Mouse (Mus musculus) embryonic facial prominence, embryonic 11.5 days (tissue): ENCODE data around the gene Eloa. TPM values are rescaled to one million over a fixed set of nuclear protein-coding genes. Genes with fewer than 3 reads are reported as not detected.

Experiments
- ATAC-seq: fragments of 200-750 bp; cut with Nextera tagmentation; replicated peaks from 2 replicates; pipeline ENCODE4 v1.8.0; 2017; ENCODE audit warnings: low read depth; ENCODE audit not compliant: insufficient number of reproducible peaks, low FRiP score, low TSS enrichment
- DNase-seq: peaks from one replicate; pipeline ENCODE4 v3.0.0-alpha.2; 2015; ENCODE audit warnings: low spot score
- H3K27ac ChIP-seq: fragments of 300-500 bp; sonication (generic); replicated peaks from 2 replicates; pipeline ENCODE4 v1.5.1; 2014; ENCODE audit warnings: mild to moderate bottlenecking, low read depth, low read length, control low read depth
- H3K27me3 ChIP-seq: fragments of 300-500 bp; sonication (generic); 2 replicates; pipeline ENCODE4 v1.6.1; 2014; ENCODE audit warnings: mild to moderate bottlenecking, low read length, moderate library complexity, mixed read lengths; ENCODE audit not compliant: control insufficient read depth, insufficient read depth
- H3K36me3 ChIP-seq: fragments of 300-500 bp; sonication (generic); replicated peaks from 2 replicates; pipeline ENCODE4 v1.6.1; 2014; ENCODE audit warnings: low read depth, mild to moderate bottlenecking, low read length, moderate library complexity, mixed read lengths; ENCODE audit not compliant: control insufficient read depth, insufficient read depth
- H3K4me1 ChIP-seq: fragments of 300-500 bp; sonication (generic); 2 replicates; pipeline ENCODE4 v1.6.1; 2014; ENCODE audit warnings: low read length, mixed read lengths; ENCODE audit not compliant: control insufficient read depth, insufficient read depth
- H3K4me2 ChIP-seq: fragments of 300-500 bp; sonication (generic); 2 replicates; pipeline ENCODE4 v1.6.1; 2014; ENCODE audit warnings: low read depth, mild to moderate bottlenecking, control low read depth, low read length, moderate library complexity
- H3K4me3 ChIP-seq: fragments of 300-500 bp; sonication (generic); 2 replicates; pipeline ENCODE4 v1.5.1; 2014; ENCODE audit warnings: low read depth, low read length, control low read depth
- H3K9ac ChIP-seq: fragments of 300-500 bp; sonication (generic); replicated peaks from 2 replicates; pipeline ENCODE4 v1.6.1; 2014; ENCODE audit warnings: mild to moderate bottlenecking, control low read depth, low read length
- H3K9me3 ChIP-seq: fragments of 300-500 bp; sonication (generic); replicated peaks from 2 replicates; pipeline ENCODE4 v1.6.1; 2016; ENCODE audit warnings: mild to moderate bottlenecking, low read length, inconsistent platforms, mixed read lengths; ENCODE audit not compliant: control insufficient read depth
- WGBS: fragments of 180-500 bp; shearing (Covaris S2); extraction: QIAGEN DNeasy Blood & Tissue Kit; methylation state at CpG from one replicate; pipeline ENCODE4 v1.1.7; 2014; 5-methylcytosine and 5-hydroxymethylcytosine counted together
- polyA plus RNA-seq: library from polyadenylated mRNA; unstranded; fragments of >200 nt; fragmentation: Nextera tagmentation; extraction: Ambion mirVana; gene quantifications from 2 replicates; pipeline ENCODE4 v1.2.1, GENCODE M21; 2014

Eloa gene
- polyA plus RNA-seq, 1 experiment from 2014 or later: 51.0 TPM

GRCm38 (mm10) chr4:135954241-135954640, 67.3 kb downstream of the Eloa start:
- no peak overlapping the region for H3K4me3 ChIP-seq
- no peaks in the 10 kb centered on the region; the same call in 1 of the 2 replicates for H3K36me3 ChIP-seq
- DNase-seq: peak; percentile 81
- no peaks in the 10 kb centered on the region for H3K27me3 ChIP-seq
- no peaks in the 10 kb centered on the region for H3K9me3 ChIP-seq
- no peak overlapping the region for H3K9ac ChIP-seq
- 15% methylated on average over 2 of the region's 2 CpGs for WGBS
- no peak overlapping the region for H3K27ac ChIP-seq
- H3K4me2 ChIP-seq: no peak overlapping the region
- H3K4me1 ChIP-seq: no peaks in the 10 kb centered on the region
- ATAC-seq: no peak; the same call in 1 of the 2 replicates

Other genes starting within 250 kb of the Eloa start
- 421 and 489 TPM in 2 replicates for gene Srsf10, start 166.0 kb downstream of the Eloa start, polyA plus RNA-seq
- 227 and 251 TPM in 2 replicates for gene Pnrc2, start 147.9 kb downstream of the Eloa start, polyA plus RNA-seq
- gene Cnr2, start 126.4 kb downstream of the Eloa start, polyA plus RNA-seq: 0.25 and 0.43 TPM in 2 replicates
- gene Fuca1, start 101.0 kb downstream of the Eloa start, polyA plus RNA-seq: 39.2 and 45.5 TPM in 2 replicates
- gene Hmgcl, start 75.3 kb downstream of the Eloa start, polyA plus RNA-seq: 67.0 and 76.0 TPM in 2 replicates
- 23.1 and 25.8 TPM in 2 replicates for gene Gale, start 58.0 kb downstream of the Eloa start, polyA plus RNA-seq
- 99.6 and 114 TPM in 2 replicates for gene Lypla2, start 49.1 kb downstream of the Eloa start, polyA plus RNA-seq
- 65.3 and 67.9 TPM in 2 replicates for gene Pithd1, start 34.5 kb downstream of the Eloa start, polyA plus RNA-seq
- gene Rpl11, start 31.7 kb upstream of the Eloa start, polyA plus RNA-seq: 410 and 431 TPM in 2 replicates
- gene Id3, start 121.7 kb upstream of the Eloa start, polyA plus RNA-seq: 608 and 653 TPM in 2 replicates
- gene E2f2, start 150.6 kb upstream of the Eloa start, polyA plus RNA-seq: 5.0 and 6.1 TPM in 2 replicates
- gene Asap3, start 184.6 kb upstream of the Eloa start, polyA plus RNA-seq: 2.8 and 2.9 TPM in 2 replicates
- gene Tcea3, start 226.0 kb upstream of the Eloa start, polyA plus RNA-seq: 1.3 and 1.4 TPM in 2 replicates